Mouse (Mus musculus): Measurements from ENCODE around the gene Rab6b. TPM values are rescaled to one million over a fixed set of nuclear protein-coding genes. Genes with fewer than 3 reads are reported as not detected.

The Rab6b gene
- 12.3 and 19.9 TPM in 2 replicates for polyA plus RNA-seq (2016; fragmentation: Nextera tagmentation; extraction: Ambion mirVana)

DNA sequence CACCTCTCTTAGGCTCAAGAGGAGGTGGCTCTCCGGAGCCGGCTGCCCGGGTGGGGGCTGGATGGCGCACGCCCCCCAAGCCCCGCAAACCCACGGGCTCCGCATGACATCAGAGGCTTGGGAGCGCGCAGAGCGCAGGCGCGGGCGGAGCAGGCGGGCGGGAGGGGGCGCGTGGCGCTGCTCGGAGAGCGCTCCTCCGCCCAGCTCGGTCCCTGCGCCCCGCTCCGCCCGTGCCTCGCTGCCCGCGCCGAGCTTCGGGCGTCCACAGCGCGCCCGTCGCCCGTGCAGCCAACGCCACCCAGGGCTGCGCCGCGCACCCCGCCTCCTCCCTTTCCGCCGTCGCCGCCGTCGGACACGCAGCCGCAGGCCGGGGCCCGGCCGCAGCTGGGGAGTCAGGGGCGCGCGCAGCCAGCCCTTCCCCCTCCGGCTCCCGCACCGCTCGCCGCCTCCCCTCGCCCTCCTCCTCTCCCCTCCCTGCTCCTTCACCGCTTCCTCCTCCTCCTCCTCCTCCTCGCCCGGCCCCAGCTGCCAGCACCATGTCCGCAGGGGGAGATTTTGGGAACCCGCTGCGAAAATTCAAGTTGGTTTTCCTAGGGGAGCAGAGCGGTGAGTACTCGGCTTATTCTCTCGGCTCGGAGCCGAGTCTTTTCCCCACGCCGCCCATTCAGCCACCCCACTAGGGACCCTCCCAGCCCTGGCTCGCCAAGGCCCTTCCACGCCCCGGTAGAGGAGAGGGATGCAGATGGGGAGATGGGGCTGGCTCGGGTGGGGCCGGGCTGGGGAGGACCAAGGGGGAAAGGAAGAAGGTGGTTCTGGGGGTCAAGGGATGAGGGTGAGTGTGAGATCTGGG lies at the start of gene Rab6b:
Rab6b (plus strand) TSS at position 167 of the 850 bp plus-strand sequence.
- WGBS, result 1% methylated on average over 71 of the region's 81 CpGs
- H3K27me3 ChIP-seq (ENCODE audit: low read depth, poor library complexity, severe bottlenecking), result peaks cover 59% of the 10 kb centered on the region
- H3K4me1 ChIP-seq, result peaks cover 62% of the 10 kb centered on the region
- H3K9me3 ChIP-seq (replicated peaks), result no peaks in the 10 kb centered on the region
- H3K27ac ChIP-seq (replicated peaks), result peak within 1 kb of the TSS; percentile 90
- DNase-seq (ENCODE audit: low spot score), result peak; percentile 72
- H3K4me3 ChIP-seq, result peak within 1 kb of the TSS; percentile 67
- H3K36me3 ChIP-seq, result peaks cover 5% of the 10 kb centered on the region; the same call in 1 of the 2 replicates

DNA sequence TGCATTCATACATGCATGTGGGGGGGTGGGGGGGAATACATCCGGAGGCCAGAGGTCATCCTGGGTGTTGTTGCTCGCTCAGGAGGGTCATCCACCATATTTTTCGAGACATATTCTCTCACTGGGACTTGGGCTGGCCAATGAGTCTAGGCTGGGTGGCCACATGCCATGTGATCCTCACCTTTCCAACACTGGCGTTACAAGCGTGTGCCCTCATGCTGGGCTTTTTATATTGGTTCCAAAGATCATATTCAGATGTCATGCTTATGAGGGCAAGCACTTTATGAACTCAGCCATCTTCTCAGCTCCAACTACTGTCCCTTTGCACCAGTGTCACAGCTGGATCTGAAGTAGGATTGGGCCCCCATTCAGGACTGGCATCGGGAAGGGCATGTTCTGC lies 48.0 kb upstream of the Rab6b start:
- H3K9me3 ChIP-seq (replicated peaks), result no peaks in the 10 kb centered on the region
- H3K36me3 ChIP-seq, result no peaks in the 10 kb centered on the region
- H3K4me1 ChIP-seq, result no peaks in the 10 kb centered on the region
- H3K27me3 ChIP-seq (ENCODE audit: low read depth, poor library complexity, severe bottlenecking), result no peaks in the 10 kb centered on the region
- no peak overlapping the region for H3K4me3 ChIP-seq
- WGBS, result 89% methylated on average over 6 of the region's 6 CpGs
- H3K27ac ChIP-seq (replicated peaks), result no peak overlapping the region
- DNase-seq (ENCODE audit: low spot score), result no peak

DNA sequence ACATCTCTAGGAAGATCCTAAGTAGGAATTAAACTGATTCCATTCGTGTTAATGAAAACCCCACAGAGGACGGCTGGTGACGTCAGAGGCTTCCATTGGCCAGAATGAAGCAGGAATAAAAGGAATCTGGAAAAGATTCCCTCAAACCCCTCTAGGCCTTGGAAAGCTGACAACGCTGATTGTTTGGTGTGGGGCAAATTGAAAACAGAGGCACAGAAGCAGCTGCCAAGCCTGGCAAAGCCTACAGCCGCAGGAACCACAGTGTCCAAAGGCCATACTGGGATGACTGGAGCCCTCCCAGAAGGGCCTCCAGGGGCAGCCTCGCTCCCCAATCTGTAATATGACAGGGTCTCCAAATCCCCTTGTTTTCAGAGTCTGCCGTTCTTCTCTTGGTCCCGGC lies 44.7 kb upstream of the Rab6b start:
- H3K27me3 ChIP-seq (ENCODE audit: low read depth, poor library complexity, severe bottlenecking), result no peaks in the 10 kb centered on the region
- 88% methylated on average over 8 of the region's 8 CpGs for WGBS
- no peaks in the 10 kb centered on the region for H3K4me1 ChIP-seq
- H3K4me3 ChIP-seq, result no peak overlapping the region
- H3K27ac ChIP-seq (replicated peaks), result no peak overlapping the region
- H3K9me3 ChIP-seq (replicated peaks), result no peaks in the 10 kb centered on the region
- H3K36me3 ChIP-seq, result no peaks in the 10 kb centered on the region
- DNase-seq (ENCODE audit: low spot score), result no peak

DNA sequence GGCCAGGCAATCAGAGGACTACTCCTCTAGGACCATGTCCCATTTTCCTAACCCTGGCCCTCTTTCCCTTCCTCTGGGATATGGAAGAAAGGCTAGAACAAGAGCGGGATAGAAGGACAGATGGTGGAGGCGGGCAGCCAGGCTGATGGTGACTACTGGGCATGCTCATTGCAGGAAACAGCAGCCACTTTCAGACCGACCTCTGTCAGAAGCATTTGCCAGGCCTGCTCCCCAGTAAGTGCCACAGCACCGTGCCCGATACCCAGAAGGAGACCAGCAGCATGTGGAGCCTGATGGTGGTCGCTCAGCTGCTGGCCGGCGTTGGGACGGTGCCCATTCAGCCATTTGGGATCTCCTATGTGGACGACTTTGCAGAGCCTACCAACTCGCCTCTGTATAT lies 43.9 kb upstream of the Rab6b start:
- H3K9me3 ChIP-seq (replicated peaks), result no peaks in the 10 kb centered on the region
- WGBS, result 90% methylated on average over 11 of the region's 11 CpGs
- no peak overlapping the region for H3K27ac ChIP-seq (replicated peaks)

DNA sequence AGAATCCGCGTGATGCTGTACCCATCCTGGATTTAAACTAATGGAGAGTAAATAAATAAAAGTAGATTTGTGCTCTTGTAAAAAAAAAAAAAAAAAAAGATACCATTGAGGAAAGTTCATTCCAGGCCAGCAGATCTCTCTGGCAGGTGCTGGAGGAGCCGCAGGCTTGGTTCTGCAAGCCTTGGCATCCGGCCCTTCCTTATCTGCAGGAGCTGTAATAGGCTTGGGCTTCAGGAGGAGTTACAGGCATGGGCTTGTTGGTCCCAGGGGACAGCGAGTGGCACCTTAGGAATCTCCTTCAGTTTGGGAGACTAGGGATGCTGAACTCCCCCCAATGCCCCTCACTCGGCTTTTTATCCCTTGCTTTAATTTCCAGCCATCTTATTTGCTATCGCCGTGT lies 42.8 kb upstream of the Rab6b start:
- Histone ChIP-seq H3K9me3 (replicated peaks) (no peaks in the 10 kb centered on the region), H3K27me3 (ENCODE audit: low read depth, poor library complexity, severe bottlenecking) (no peaks in the 10 kb centered on the region), H3K4me1 (no peaks in the 10 kb centered on the region), H3K27ac (replicated peaks) (no peak overlapping the region), H3K36me3 (no peaks in the 10 kb centered on the region), H3K4me3 (no peak overlapping the region)
- WGBS, result 89% methylated on average over 8 of the region's 8 CpGs
- DNase-seq (ENCODE audit: low spot score), result no peak

More for the DNA sequence above, 43.9 kb upstream of the Rab6b start:
- DNase-seq (ENCODE audit: low spot score), result no peak
- Histone ChIP-seq H3K4me3 (no peak overlapping the region), H3K27me3 (ENCODE audit: low read depth, poor library complexity, severe bottlenecking) (no peaks in the 10 kb centered on the region), H3K4me1 (no peaks in the 10 kb centered on the region), H3K36me3 (no peaks in the 10 kb centered on the region)

DNA sequence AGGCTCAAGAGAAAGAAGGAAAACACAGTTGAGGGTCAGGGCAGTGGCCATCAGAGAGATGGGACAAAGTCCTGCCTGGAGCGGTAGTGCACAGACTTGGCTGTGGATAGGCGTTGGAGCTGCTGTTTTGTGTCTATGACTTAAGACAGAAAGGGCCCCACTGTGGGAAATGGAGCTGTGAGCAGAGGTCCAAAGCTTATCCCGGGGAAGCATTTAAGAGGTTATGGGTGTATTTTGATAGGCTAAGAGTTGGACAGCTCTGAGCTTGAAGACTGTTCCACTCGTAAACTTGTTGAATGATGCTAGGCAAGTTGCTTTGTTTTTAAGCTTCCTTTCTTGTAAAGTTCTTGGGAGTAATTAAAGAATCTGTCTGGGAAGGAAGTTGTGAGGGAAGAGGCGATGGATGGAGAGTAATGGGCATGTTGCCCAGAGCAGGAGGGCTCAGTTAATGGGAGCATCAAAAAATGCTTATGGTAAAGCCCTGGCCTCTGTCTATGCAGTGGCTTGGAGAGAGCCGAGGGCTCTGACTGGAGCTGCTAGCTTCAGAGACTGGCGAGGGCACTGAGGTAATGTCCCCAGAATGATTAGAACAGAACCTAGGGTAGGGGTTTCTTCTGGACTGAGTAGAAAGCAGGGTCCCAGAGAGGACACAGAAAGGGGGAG lies 39.9 kb upstream of the Rab6b start:
- no peaks in the 10 kb centered on the region for H3K36me3 ChIP-seq
- H3K27ac ChIP-seq (replicated peaks), result no peak overlapping the region
- 92% methylated on average over 7 of the region's 7 CpGs for WGBS
- no peak overlapping the region for H3K4me3 ChIP-seq
- no peaks in the 10 kb centered on the region for H3K4me1 ChIP-seq
- H3K9me3 ChIP-seq (replicated peaks), result no peaks in the 10 kb centered on the region
- H3K27me3 ChIP-seq (ENCODE audit: low read depth, poor library complexity, severe bottlenecking), result no peaks in the 10 kb centered on the region
- no peak for DNase-seq (ENCODE audit: low spot score)

DNA sequence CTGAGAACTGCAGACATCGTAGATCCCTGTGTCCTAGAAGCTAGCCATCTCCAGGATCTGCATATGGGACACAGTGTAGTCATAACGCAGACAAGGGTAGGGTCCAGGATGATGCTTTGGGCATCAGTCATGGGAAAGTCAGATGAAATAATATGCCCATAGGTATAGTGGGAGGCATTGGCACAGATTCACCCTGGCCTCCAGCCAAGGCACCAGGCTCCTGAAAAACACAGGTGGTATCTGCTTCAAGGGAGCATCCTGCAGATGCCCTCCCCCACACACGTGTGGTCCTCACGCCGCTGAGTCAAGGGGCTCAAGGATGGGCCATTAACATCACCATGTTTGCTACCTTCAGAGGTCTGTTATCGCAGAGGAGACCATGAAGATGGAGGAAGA lies 39.4 kb upstream of the Rab6b start:
- 87% methylated on average over 6 of the region's 6 CpGs for WGBS
- Histone ChIP-seq H3K27ac (replicated peaks) (no peak overlapping the region), H3K36me3 (no peaks in the 10 kb centered on the region), H3K4me1 (no peaks in the 10 kb centered on the region), H3K27me3 (ENCODE audit: low read depth, poor library complexity, severe bottlenecking) (no peaks in the 10 kb centered on the region), H3K4me3 (no peak overlapping the region), H3K9me3 (replicated peaks) (no peaks in the 10 kb centered on the region)
- no peak for DNase-seq (ENCODE audit: low spot score)

DNA sequence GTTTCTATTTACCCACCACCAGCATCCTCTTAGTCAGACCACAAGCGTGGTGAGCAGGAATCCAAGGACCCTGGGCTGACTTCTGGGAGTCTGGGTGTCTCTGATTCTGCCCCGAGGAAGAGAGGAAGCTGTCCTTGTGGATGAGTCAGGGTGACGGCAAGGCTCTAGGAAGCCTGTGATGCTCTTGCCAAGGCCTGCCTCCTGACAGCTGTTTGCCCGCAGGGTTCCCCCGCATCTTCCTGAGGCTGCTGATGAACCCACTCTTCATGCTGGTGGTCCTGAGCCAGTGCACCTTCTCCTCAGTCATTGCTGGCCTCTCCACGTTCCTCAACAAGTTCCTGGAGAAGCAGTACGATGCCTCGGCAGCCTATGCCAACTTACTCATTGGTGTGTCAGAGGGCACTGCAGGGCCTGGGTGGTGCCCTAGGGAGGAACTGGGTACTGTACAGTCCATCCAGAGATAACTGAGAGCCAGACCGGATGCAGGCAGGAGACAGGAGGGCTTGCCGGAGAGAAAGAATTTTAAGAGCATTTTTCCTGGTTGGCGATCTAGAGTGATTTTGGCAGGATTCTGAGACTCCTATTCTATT lies 38.6 kb upstream of the Rab6b start:
- whole genome bisulfite sequencing, result 90% methylated on average over 11 of the region's 11 CpGs
- DNase-seq (ENCODE audit: low spot score), result no peak
- H3K9me3 ChIP-seq (replicated peaks), result no peaks in the 10 kb centered on the region
- no peaks in the 10 kb centered on the region for H3K36me3 ChIP-seq
- H3K27me3 ChIP-seq (ENCODE audit: low read depth, poor library complexity, severe bottlenecking), result no peaks in the 10 kb centered on the region
- H3K4me3 ChIP-seq, result no peak overlapping the region
- H3K4me1 ChIP-seq, result no peaks in the 10 kb centered on the region
- no peak overlapping the region for H3K27ac ChIP-seq (replicated peaks)

DNA sequence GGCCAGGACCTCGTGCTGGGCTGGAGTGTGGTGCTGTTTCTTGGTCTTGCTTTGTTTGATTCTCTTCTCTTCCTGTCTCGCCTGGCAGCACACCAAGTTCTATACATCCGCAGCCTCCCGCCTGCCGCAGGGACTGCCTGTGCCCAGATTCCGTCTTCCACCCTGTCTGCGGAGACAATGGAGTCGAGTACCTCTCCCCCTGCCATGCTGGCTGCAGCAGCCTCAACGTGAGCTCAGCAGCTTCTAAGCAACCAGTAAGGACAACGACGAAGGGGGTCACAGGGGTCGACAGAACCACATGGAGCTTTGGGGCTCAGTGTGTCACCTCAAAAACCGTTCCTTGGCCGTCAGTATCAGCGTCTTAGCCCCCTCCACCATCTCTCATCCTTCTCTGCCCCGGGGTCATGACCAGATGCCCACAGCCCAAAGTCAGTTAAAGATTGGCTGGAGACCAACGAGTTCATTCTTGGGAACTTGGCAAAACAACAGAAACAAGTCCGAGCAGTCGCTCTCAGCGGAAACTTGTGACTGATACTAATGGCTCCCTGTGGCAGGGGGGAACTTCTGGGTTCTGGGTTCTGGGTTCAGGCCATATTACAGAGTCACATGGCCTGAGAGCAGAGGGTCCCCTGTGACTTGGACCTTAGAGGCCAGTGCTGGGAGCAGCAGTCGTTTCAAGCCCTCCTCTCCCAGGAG lies 34.6 kb upstream of the Rab6b start:
- WGBS, result 83% methylated on average over 21 of the region's 21 CpGs
- DNase-seq (ENCODE audit: low spot score), result no peak
- Histone ChIP-seq H3K9me3 (replicated peaks) (no peaks in the 10 kb centered on the region), H3K4me1 (no peaks in the 10 kb centered on the region), H3K27ac (replicated peaks) (no peak overlapping the region), H3K27me3 (ENCODE audit: low read depth, poor library complexity, severe bottlenecking) (no peaks in the 10 kb centered on the region), H3K4me3 (no peak overlapping the region), H3K36me3 (no peaks in the 10 kb centered on the region)

DNA sequence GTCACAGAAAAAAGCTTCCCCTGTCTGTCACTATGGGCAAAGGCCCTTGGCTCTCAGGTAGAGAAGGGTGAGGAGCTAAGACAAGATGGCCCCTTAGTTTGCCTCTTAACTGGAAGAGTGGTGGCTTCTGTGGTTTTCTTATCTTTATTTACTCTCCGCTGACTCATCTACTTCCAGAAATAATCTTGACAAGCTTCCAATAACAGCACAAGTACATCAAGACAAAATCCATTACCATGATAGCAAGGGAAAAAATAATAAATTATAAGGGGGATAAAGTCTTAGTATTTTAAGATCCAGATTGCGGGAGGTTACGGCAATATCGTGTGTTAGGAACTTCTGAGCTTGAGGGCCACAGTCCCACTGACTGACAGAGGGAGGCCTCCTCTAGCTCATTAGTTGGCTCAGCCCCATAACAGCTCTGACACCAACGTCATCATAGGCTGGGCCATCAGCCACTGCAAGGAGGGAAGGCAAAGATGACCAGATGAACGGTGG lies 33.3 kb upstream of the Rab6b start:
- Histone ChIP-seq H3K4me3 (no peak overlapping the region), H3K9me3 (replicated peaks) (no peaks in the 10 kb centered on the region), H3K36me3 (no peaks in the 10 kb centered on the region), H3K27me3 (ENCODE audit: low read depth, poor library complexity, severe bottlenecking) (no peaks in the 10 kb centered on the region), H3K4me1 (no peaks in the 10 kb centered on the region), H3K27ac (replicated peaks) (no peak overlapping the region)
- DNase-seq (ENCODE audit: low spot score), result no peak
- 97% methylated on average over 6 of the region's 6 CpGs for WGBS

DNA sequence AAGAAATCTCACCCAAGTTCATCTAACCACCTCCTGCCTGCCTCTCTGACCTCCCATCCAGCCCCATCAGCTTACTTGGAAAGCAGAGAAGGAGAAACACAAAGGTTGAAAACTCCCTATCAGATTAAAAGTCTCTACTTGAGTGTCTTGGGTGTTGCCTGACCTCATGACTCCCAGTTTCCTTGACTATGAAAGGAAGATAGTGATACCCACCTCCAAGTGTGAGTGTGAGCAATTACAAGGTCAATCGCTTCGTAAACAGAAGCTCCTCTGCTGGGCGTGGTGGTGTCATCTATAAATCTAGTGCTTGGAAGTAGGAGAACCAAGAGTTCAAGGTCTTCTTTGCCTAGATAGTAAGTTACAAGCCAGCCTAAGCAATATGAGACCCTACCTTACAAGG lies 31.4 kb upstream of the Rab6b start:
- 89% methylated on average over 3 of the region's 3 CpGs for WGBS
- Histone ChIP-seq H3K36me3 (no peaks in the 10 kb centered on the region), H3K4me1 (no peaks in the 10 kb centered on the region)

DNA sequence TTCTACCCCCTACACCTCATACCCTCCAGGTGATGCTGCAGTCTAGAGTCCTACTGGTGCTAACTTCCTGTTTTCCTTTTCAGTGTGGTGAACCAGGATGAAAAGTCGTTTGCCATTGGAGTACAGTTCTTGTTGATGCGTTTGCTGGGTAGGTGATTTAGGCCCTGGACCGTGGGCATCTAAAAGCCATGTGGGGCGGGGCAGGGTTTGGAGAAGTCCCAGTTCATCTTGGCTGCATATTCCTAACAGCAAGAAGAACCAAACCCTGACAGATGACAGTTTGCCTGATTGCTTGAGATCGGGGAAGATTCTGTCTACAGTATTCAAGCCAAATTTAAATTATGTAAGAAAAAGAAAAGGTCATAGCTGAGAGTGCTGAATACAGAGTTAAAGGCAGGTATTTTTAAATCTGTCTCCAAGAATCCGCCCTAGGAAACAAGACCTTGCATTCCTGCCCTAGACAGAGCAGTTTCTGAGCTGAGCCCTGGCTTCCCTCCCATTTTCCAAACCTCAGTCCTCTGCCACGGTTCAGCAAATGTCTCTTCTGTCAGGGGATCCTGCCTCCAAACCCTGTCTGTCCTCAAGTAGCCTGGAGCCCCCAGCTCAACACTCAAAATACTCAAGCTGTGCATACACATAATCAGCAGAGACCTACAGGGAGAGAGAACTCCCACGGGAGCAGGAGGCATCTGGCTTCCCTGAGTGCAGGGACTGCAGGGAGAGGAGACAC lies 29.2 kb upstream of the Rab6b start:
- H3K4me1 ChIP-seq, result no peaks in the 10 kb centered on the region
- H3K36me3 ChIP-seq, result no peaks in the 10 kb centered on the region
- DNase-seq (ENCODE audit: low spot score), result no peak
- WGBS, result 88% methylated on average over 8 of the region's 8 CpGs
- H3K4me3 ChIP-seq, result no peak overlapping the region
- H3K27ac ChIP-seq (replicated peaks), result no peak overlapping the region
- H3K9me3 ChIP-seq (replicated peaks), result no peaks in the 10 kb centered on the region
- H3K27me3 ChIP-seq (ENCODE audit: low read depth, poor library complexity, severe bottlenecking), result no peaks in the 10 kb centered on the region

More for the DNA sequence above, 31.4 kb upstream of the Rab6b start:
- Histone ChIP-seq H3K9me3 (replicated peaks) (no peaks in the 10 kb centered on the region), H3K4me3 (no peak overlapping the region), H3K27me3 (ENCODE audit: low read depth, poor library complexity, severe bottlenecking) (no peaks in the 10 kb centered on the region), H3K27ac (replicated peaks) (no peak overlapping the region)
- DNase-seq (ENCODE audit: low spot score), result no peak

Measured in midbrain, embryonic 10.5 days (tissue).